Mouse (Mus musculus): ENCODE results near the gene Cox16. TPM values are rescaled to one million over a fixed set of nuclear protein-coding genes. Genes with fewer than 3 reads are reported as not detected.
"Not testable (repeated sequence)": the region's sequence is repeated elsewhere in the genome, so short reads cannot be mapped to it uniquely, and the experiment has no call there.

The Cox16 gene
- polyA plus RNA-seq, 1 experiment from 2014 or later, result 192 TPM

DNA sequence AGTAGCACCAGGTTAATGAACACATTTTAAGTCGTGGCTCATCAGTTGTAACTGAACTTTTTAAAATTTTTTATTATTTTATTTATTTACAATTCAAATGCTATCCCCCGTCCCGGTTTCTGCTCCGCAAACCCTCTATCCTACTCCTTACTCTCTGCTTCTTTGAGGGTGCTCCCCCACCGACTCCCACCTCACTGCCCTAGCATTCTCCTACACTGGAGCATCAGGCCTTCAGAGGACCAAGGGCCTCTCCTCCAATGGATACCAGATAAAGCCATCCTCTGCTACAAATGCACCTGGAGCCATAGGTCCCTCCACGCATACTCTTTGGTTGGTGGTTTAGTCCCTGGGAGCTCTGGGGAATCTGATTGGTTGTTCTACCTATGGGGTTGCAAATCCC is 384 bp upstream of the Cox16 start:
- Histone ChIP-seq H3K4me2 (replicated peaks; ENCODE audit: low read depth) (peak overlapping the region; percentile 59), H3K9ac (ENCODE audit: low read length) (0 out of 2 replicates have a peak overlapping the region, but pooled peaks have one; percentile 78), H3K9me3 (ENCODE audit: control insufficient read depth, low read length) (no peaks in the 10 kb centered on the region), H3K27ac (replicated peaks) (peak overlapping the region; percentile 96; the same call in 1 of the 2 replicates), H3K27me3 (ENCODE audit: control insufficient read depth, insufficient read depth, low read length) (no peaks in the 10 kb centered on the region), H3K4me3 (ENCODE audit: low read depth, low read length) (peak overlapping the region; percentile 69), H3K4me1 (replicated peaks; ENCODE audit: control insufficient read depth, insufficient read depth) (no peaks in the 10 kb centered on the region), H3K36me3 (ENCODE audit: control insufficient read depth, insufficient read depth, low read length) (no peaks in the 10 kb centered on the region)
- 55% methylated on average over 6 of the region's 6 CpGs for WGBS
- DNase-seq (ENCODE audit: low spot score) (no peak), ATAC-seq (ENCODE audit: low FRiP score, low TSS enrichment) (no peak)
- TF ChIP-seq EP300 (optimal IDR thresholded peaks at IDR 0.05) (no peak), CTCF (IDR thresholded peaks at IDR 0.05; ENCODE audit: low read depth) (no peak)

DNA sequence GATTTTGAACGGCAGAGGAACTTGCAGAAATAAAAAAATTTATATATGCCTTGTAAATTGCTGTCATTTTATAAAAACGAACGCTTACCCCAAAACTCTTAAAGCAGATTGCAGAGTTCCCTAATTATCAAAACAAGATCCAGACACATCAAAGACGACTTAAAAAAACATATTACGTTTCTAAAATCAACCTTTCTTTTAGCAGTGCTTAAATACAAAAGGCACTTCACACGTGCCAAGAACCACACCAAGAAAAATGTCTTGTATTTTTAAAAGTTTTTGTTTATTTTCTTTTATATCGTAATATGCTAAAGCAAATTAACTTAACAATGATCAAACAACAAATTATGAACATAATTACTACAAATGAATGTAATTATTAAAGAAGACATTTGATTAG is 715 bp downstream of the Cox16 start:
- no peak for DNase-seq (ENCODE audit: low spot score)
- no peak for TF ChIP-seq EP300 (optimal IDR thresholded peaks at IDR 0.05)
- no peak for TF ChIP-seq CTCF (IDR thresholded peaks at IDR 0.05; ENCODE audit: low read depth)
- Histone ChIP-seq H3K4me1 (replicated peaks; ENCODE audit: control insufficient read depth, insufficient read depth) (no peaks in the 10 kb centered on the region), H3K4me3 (ENCODE audit: low read depth, low read length) (peak overlapping the region; percentile 69), H3K9ac (ENCODE audit: low read length) (peak overlapping the region; percentile 78), H3K9me3 (ENCODE audit: control insufficient read depth, low read length) (no peaks in the 10 kb centered on the region), H3K36me3 (ENCODE audit: control insufficient read depth, insufficient read depth, low read length) (no peaks in the 10 kb centered on the region), H3K27ac (replicated peaks) (peak overlapping the region; percentile 96; the same call in 1 of the 2 replicates), H3K4me2 (replicated peaks; ENCODE audit: low read depth) (peak overlapping the region; percentile 59), H3K27me3 (ENCODE audit: control insufficient read depth, insufficient read depth, low read length) (no peaks in the 10 kb centered on the region)
- no peak for ATAC-seq (ENCODE audit: low FRiP score, low TSS enrichment)
- WGBS, result 2% methylated on average over 7 of the region's 7 CpGs

DNA sequence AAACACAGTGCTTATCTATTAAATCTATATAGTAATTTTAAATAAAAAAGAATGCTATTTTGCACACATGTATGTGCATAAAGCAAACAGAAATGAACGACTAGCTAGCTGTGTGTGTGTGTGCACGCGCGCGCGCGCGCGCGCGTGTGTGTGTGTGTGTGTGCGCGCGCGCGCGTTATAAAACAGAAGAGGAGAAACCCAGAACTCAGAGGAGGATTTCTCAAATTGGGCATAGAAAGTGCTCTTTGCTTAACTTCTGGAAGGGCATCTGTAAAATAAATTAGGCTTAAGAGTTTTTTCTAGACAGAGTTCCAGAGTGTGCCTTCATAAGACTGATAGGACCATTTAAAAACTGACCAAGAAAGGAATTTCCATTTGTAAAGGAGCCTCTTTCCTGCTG is 1.3 kb downstream of the Cox16 start:
- H3K36me3 ChIP-seq (ENCODE audit: control insufficient read depth, insufficient read depth, low read length), result no peaks in the 10 kb centered on the region
- WGBS, result 39% methylated on average over 17 of the region's 17 CpGs
- H3K27me3 ChIP-seq (ENCODE audit: control insufficient read depth, insufficient read depth, low read length), result no peaks in the 10 kb centered on the region
- DNase-seq (ENCODE audit: low spot score) (peak; percentile 36), ATAC-seq (ENCODE audit: low FRiP score, low TSS enrichment) (no peak)
- TF ChIP-seq CTCF (IDR thresholded peaks at IDR 0.05; ENCODE audit: low read depth), result no peak
- H3K4me3 ChIP-seq (ENCODE audit: low read depth, low read length), result peak overlapping the region; percentile 69
- no peaks in the 10 kb centered on the region for H3K9me3 ChIP-seq (ENCODE audit: control insufficient read depth, low read length)
- H3K27ac ChIP-seq (replicated peaks), result no peak overlapping the region
- H3K9ac ChIP-seq (ENCODE audit: low read length), result peak overlapping the region; percentile 43
- no peaks in the 10 kb centered on the region for H3K4me1 ChIP-seq (replicated peaks; ENCODE audit: control insufficient read depth, insufficient read depth)
- H3K4me2 ChIP-seq (replicated peaks; ENCODE audit: low read depth), result peak overlapping the region; percentile 59

DNA sequence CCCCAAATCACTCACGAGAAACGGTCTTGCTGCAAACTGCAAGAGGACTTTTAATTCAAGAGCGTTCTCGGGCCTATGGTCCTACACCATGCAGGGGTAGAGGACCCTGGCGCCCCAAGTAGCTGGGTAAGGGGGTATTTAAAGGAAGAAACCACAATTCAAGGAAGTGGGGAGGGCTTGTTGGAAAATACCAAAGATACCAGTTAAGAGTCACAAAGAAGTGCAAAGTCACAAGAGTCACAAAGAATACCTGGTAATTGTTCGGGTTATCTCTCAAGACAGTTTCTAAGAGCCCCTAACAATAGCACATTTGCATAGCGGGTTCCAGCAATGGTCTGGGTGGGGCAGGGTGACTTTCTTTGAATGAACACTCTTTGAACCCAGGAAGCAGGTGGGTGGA is 25.9 kb downstream of the Cox16 start:
- not testable (repeated sequence) for H3K27ac ChIP-seq (replicated peaks); H3K9ac ChIP-seq (ENCODE audit: low read length); H3K4me2 ChIP-seq (replicated peaks; ENCODE audit: low read depth); DNase-seq (ENCODE audit: low spot score); H3K4me3 ChIP-seq (ENCODE audit: low read depth, low read length); H3K27me3 ChIP-seq (ENCODE audit: control insufficient read depth, insufficient read depth, low read length); H3K36me3 ChIP-seq (ENCODE audit: control insufficient read depth, insufficient read depth, low read length); ATAC-seq (ENCODE audit: low FRiP score, low TSS enrichment); H3K4me1 ChIP-seq (replicated peaks; ENCODE audit: control insufficient read depth, insufficient read depth); H3K9me3 ChIP-seq (ENCODE audit: control insufficient read depth, low read length)
- whole genome bisulfite sequencing, result 94% methylated on average over 7 of the region's 7 CpGs

DNA sequence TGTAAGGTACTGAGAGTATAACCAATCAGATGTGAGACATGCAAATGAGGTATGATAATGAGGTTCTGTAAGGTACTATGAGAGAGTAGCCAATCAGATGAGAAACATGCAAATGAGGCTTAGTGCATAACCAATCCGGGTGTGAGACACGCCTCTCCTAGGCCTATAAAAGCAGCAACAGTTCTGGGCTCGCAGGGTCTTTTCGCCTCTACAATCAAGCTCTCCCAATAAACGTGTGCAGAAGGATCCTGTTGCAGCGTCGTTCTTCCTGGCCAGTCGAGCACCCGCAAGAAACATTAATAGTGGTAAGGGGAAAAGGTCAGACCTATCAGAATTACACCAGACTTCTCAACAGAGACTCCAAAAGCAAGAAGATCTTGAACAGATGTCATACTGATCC is 45.9 kb downstream of the Cox16 start:
- ATAC-seq (ENCODE audit: low FRiP score, low TSS enrichment); H3K27ac ChIP-seq (replicated peaks): not testable (repeated sequence)
- WGBS, result 89% methylated on average over 9 of the region's 9 CpGs

DNA sequence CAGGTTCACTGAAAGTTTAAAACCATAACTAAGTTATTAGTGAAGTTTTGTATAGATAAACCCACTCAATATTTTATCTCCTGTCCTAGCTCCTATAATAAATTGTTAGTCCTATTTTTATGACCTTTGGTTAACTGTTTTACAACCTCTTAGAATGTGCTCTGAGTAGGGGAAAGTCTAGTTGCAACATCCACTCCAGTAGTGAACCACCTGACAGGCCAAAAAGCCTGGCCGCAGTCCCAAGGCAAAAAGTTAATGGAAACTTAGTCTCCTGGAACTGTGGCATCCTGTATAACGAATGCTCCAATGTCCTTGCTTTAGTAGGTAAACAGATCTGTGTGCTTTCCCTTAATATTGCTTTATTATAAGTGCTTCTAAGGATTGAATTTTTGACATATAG is 50.1 kb downstream of the Cox16 start:
- H3K36me3 ChIP-seq (ENCODE audit: control insufficient read depth, insufficient read depth, low read length); H3K4me3 ChIP-seq (ENCODE audit: low read depth, low read length); H3K4me2 ChIP-seq (replicated peaks; ENCODE audit: low read depth); H3K27ac ChIP-seq (replicated peaks); H3K9ac ChIP-seq (ENCODE audit: low read length); H3K4me1 ChIP-seq (replicated peaks; ENCODE audit: control insufficient read depth, insufficient read depth); ATAC-seq (ENCODE audit: low FRiP score, low TSS enrichment); H3K9me3 ChIP-seq (ENCODE audit: control insufficient read depth, low read length); H3K27me3 ChIP-seq (ENCODE audit: control insufficient read depth, insufficient read depth, low read length); DNase-seq (ENCODE audit: low spot score): not testable (repeated sequence)
- 56% methylated on average over 2 of the region's 2 CpGs for WGBS

More for the DNA sequence above, 45.9 kb downstream of the Cox16 start:
- not testable (repeated sequence) for DNase-seq (ENCODE audit: low spot score); H3K4me3 ChIP-seq (ENCODE audit: low read depth, low read length); H3K36me3 ChIP-seq (ENCODE audit: control insufficient read depth, insufficient read depth, low read length); H3K9ac ChIP-seq (ENCODE audit: low read length); H3K27me3 ChIP-seq (ENCODE audit: control insufficient read depth, insufficient read depth, low read length); H3K9me3 ChIP-seq (ENCODE audit: control insufficient read depth, low read length); H3K4me2 ChIP-seq (replicated peaks; ENCODE audit: low read depth); H3K4me1 ChIP-seq (replicated peaks; ENCODE audit: control insufficient read depth, insufficient read depth)

All from stomach, postnatal 0 days (tissue).